Mouse (Mus musculus) frontal cortex, postnatal 36 days (tissue): Measurements from ENCODE around the gene Cdh4.
A peak's percentile ranks its signal among the peaks of the same experiment; 100 is the strongest.

Source experiments
- DNase-seq, 2 experiments: peaks; one replicate each; pipeline ENCODE4 v3.0.0; 2022; ENCODE audit warnings: low spot score in 2 of 2

The Cdh4 gene

GRCm38 (mm10) chr2:179679866-179680265, 237.6 kb downstream of the Cdh4 start:
- DNase-seq: peak; percentile 24 to 29

GRCm38 (mm10) chr2:179681386-179681785, 239.2 kb downstream of the Cdh4 start:
- DNase-seq: peak; percentile 22 to 24

DNA sequence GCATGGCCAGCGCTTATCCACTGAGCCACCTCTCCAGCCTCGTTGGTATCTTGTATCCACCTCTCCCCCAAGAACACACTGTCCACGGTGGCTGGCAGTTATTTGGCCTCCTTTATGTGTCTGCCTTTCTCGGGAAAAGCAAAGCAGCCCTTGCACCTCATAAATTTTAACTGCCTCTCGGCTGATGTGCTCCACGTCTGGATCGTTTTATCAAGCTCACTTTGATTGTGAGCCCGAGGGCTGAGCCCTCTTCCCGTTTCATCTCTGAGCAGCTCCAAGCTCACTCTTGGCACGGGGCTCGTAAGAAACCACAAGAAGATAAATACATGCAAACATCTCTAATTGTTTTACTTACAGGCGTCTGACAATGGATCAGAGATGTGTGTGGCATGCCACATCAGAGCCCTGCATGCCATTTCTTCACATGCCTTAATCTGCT, 245.0 kb downstream of the Cdh4 start:
- no peak for DNase-seq

GRCm38 (mm10) chr2:179688976-179689375, 246.7 kb downstream of the Cdh4 start:
- peak; percentile 55 to 85 for DNase-seq

- no peak for DNase-seq
These were observed 247.5 kb downstream of the Cdh4 start for GRCm38 (mm10) chr2:179689761-179690160.

DNA sequence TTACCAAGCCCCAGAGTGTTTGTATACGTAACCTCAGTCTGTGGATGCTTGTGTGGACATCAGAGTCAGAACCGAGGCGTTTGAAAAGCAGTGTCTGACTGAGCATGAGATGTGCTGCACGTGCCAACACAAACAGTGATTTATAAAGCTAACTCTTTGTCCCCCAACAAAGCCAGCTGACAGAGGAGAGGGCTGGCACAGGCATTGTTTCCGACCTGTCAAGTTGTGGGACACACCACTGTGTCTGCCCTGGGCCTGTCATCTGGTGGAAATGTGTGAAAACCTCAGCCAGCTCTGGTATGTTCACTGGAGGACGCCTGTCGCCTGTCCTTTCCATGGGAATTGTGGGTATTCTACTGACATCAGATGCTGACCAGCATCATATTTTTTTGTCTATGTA, 248.3 kb downstream of the Cdh4 start:
- DNase-seq: no peak

DNA sequence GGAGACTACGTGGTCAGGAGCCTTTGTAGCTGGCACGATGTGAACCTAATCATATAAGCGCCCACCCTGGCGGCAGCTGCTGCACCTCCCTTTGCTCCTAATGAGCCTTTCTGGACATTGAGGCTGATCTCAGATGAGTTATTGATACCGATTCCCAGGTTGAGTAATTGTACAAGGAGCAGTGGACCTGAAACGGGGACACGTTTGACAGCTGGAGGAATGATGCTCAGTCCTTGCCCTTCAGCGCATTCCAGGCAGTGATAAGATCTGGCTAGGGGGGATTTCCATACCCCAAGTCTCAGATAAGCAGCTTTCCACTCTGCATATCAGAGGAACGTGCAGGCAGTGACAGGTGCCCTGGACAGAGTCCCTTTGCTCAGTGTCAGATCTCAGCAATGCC, 252.7 kb downstream of the Cdh4 start:
- no peak for DNase-seq

GRCm38 (mm10) chr2:179697601-179698000, 255.4 kb downstream of the Cdh4 start:
- DNase-seq: no peak

DNA sequence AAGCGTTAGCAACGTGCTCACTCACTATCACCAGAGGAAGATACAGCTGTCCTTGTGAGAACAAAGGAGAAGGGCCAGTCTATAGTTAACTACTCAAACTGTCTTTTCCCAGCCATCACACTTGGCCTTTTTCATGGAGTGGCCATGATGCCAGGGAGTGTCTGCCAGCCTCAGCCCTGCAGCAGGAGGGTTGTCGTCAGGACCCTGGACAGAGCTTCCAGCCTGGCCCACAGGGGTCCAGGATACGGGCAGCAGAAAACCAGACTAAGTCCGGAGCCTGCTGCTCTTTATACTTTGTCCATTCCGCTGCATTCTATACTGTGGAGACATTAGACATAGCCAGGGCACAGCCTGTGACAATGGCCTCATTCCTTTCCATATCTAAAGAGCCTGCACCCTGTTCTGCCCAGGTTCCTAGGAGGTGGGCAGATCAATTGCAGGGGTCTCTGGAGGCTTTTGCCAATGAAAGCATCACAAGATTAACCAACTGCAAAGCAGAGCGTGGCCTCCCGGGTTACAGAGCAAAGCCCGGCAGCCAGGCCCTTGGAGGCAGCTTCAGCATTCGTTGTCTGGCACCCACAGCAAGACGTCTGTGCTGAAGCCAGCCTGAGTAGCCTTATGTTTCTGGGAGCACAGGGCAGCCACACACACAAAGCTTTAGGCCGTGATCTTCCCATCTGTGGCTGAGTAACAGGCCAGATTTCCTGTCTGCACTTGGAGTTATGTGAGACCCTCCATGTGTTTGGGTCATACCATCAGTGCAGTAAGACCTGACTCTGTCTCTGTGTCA, 256.2 kb downstream of the Cdh4 start:
- no peak for DNase-seq

- no peak for DNase-seq
These were observed 262.8 kb downstream of the Cdh4 start for GRCm38 (mm10) chr2:179705043-179705442.

GRCm38 (mm10) chr2:179705461-179705860, 263.2 kb downstream of the Cdh4 start:
- DNase-seq: no peak

- no peak for DNase-seq
These were observed 264.4 kb downstream of the Cdh4 start for GRCm38 (mm10) chr2:179706616-179707015.

DNA sequence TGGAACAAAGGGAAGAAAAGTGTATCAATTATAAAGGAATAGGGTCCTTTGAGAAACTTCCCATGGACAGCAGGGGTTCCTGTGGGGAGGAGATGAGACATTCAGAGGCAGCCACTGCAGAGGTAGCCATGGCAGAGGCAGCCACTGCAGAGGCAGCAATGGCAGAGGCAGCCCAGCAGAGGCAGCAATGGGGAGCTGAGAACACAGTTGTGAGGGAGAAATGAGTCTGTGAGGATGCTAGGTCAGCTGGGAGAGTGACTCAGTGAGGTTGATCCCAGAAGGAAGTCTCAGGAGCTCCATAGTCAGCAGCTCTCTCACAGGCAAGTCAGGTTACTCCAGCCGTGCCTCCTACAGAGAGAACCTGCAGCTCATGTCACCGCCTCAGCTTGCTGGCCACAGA, 266.9 kb downstream of the Cdh4 start:
- no peak for DNase-seq

GRCm38 (mm10) chr2:179712690-179713089, 270.5 kb downstream of the Cdh4 start:
- no peak for DNase-seq

DNA sequence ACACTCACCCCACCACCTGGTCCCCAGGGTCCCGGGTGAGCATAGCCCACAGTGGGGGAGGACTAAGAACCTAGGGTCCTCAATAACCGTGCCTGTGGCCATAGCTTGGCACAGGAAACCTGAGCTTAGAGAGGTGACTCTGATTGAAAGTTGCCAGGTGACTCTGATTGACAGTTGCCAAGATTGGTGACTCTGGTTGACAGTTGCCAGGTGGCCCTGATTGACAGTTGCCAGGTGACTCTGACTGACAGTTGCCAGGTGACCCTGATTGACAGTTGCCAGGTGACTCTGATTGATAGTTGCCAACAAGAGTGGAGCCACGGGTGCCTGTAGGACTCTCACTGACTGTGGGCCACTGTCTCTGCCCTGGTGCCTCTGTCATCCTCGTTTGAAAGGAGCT, 271.1 kb downstream of the Cdh4 start:
- no peak for DNase-seq

DNA sequence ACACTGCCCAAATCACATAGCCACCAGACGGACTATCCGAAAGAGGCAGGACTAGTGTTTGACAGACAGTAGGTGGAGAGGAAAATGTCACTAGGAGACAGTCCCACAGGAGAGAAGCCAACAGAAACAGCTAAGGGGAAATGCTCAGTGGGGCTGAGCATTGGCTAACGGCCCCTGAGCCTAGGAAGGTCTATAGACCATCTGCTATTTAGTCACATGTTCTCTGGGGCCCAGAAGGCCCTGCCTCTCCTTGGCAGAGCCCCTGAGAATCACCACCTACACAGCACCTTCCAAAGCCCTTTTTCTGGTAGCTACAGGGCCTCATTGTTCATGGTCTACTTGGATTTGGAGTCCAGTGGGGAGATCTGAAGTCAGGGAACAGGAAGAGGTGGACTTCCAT, 271.9 kb downstream of the Cdh4 start:
- DNase-seq: no peak

DNA sequence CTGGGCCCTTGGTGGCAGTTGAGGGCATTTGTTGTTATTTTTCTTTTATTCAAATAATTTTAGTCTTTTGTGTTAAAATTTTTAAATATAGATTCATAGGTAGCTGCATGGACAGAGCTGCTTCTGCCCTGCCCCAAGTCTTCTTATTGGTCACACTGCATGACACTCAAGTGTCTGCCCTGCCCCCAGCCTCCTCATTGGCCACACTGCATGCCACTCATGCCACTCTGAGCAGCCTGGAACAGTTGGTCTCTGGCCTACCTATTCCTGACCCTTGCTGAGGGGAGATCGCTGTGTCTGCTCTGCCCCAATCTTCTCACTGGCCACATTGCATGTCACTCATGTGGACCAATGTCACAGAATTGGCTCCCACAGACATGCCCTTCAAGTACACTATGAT, 273.1 kb downstream of the Cdh4 start:
- no peak for DNase-seq

DNA sequence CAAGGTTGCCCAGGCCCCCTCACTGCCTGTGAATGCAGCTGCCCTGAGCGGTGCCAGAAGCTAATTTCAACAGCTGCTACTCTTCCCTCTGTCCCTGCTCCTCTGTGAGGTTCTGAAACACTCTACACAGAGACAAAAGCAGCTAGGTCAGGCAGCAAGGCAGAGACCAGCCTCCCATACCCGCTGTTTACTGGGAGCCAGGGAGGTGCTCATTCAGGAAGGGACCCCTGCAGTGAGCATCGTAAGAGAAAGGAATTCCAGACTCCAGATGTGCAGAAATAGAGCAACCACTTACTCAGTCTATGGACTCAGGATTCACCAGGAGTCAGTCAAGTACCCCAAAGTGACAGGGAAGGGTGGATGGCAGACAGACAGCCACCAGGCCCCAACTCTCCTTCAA, 278.1 kb downstream of the Cdh4 start:
- no peak for DNase-seq

DNA sequence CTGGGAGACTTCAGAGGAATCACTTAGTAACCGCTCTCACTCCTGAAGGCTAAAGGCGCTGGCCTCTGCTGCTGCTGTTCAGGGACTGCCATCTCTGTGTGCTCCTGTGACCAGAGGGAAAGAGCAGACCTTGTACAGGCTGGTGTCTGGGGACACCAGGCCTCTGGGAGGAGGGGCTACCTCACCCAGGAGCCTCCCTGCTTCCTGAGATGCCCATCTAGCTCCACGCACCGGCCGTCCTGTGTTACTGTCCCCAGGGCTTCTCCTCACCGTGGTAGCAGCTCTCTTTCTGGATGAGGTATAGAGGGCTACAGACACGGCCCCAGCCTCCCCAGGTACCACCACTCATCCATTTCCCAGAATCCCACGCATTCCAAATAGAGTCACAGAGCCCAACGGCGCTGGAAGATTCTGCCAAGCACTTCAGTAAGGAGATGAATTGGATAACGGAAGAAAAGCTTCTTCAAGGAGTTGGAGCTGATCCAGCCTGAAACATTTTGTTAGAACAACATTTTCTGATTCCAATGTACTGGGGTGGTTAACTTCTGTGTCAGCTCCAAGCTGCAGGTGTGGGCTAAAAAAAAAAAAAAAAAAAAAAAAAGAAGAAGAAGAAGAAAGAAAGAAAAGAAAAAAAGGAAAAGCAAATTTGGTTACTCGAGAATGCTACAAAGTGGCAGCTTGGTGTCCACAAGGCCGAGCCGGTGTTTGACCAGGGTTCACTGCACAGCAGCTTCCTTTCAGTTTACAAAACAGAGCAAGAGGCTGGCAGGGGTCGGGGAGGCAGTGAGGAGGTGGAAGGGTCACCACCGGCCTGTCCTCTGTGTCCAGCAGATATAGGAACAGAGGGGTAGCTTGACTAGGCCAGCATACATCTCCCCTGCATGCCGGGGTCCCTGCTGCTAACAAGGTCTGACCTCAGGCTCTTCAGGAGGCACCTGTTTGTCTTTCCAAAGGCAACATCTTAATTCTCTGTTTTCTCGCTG, 279.6 kb downstream of the Cdh4 start:
- DNase-seq: no peak

DNA sequence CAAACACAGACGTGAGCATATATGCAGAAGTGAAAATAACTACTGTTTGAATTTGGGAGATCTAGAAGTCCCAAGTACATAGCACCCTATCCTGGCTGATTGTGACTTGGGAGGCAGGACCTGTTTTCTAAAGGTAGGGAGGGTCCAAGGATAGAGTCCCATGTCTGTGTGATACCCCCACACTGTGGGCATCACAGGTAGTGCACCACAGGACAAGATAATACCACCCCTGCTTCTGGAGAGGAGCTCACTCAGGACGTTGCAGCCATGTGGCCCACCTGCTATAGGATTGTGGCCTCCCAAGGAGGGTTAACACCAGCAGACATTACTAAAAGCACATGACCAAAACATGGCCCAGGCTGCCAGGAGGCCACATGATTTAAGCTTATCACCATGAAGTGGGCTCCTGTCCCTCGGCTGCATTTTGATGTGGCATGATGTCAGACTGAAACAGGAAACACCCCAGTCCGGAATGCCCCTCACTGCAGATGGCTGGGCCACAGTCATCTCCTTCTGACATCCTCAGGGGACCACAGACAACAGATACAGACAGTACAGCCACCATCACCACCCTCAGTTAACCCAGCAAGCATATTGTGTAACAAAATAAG, 280.6 kb downstream of the Cdh4 start:
- DNase-seq: no peak

- no peak for DNase-seq
These were observed 281.2 kb downstream of the Cdh4 start for GRCm38 (mm10) chr2:179723401-179723800.

- no peak for DNase-seq
These were observed 286.8 kb downstream of the Cdh4 start for GRCm38 (mm10) chr2:179729002-179729401.
